Mouse (Mus musculus) C2C12 (cell line): ENCODE measurements around the gene Cdkn2b.

Experiments used
- CEBPB ChIP-seq: IDR thresholded peaks from one replicate; pipeline ENCODE4 v1.6.1; 2011; ENCODE audit warnings: low read depth, mild to moderate bottlenecking, control low read depth, moderate library complexity
- CTCF ChIP-seq: IDR thresholded peaks from one replicate; pipeline ENCODE4 v1.5.1; 2011; ENCODE audit not compliant: control insufficient read depth, insufficient read depth, insufficient read length
- FOSL1 ChIP-seq: IDR thresholded peaks from one replicate; pipeline ENCODE4 v1.8.0; 2011; ENCODE audit warnings: mild to moderate bottlenecking, low read length; ENCODE audit not compliant: poor library complexity, insufficient read depth, severe bottlenecking
- MAX ChIP-seq: IDR thresholded peaks from one replicate; pipeline ENCODE4 v1.6.1; 2011; ENCODE audit warnings: mild to moderate bottlenecking, control low read depth
- MYOD1 ChIP-seq: IDR thresholded peaks from one replicate; pipeline ENCODE4 v1.6.1; 2011; ENCODE audit warnings: low read depth; ENCODE audit not compliant: control insufficient read depth, insufficient read length
- MYOG ChIP-seq: IDR thresholded peaks from one replicate; pipeline ENCODE4 v1.6.1; 2011; ENCODE audit not compliant: control insufficient read depth, insufficient read length; ENCODE audit errors: extremely low read depth
- USF1 ChIP-seq: IDR thresholded peaks from one replicate; pipeline ENCODE4 v1.6.1; 2011; ENCODE audit warnings: low read depth, mild to moderate bottlenecking, control low read depth, moderate library complexity

GRCm38 (mm10) chr4:89286566-89286965, 24.3 kb downstream of the Cdkn2b start:
- no peak for TF ChIP-seq CTCF
- TF ChIP-seq MAX = no peak
- TF ChIP-seq FOSL1 = no peak
- no peak for TF ChIP-seq CEBPB
- no peak for TF ChIP-seq USF1
- TF ChIP-seq MYOG = no peak
- no peak for TF ChIP-seq MYOD1
